Mouse (Mus musculus) E14TG2a.4 (cell line): ENCODE data around the gene Mycl.

Experiments used
- CTCF ChIP-seq: conservative IDR thresholded peaks from 2 replicates; pipeline ENCODE4 v1.5.1; 2014; ENCODE audit warnings: low read length
- POU5F1 ChIP-seq: IDR thresholded peaks from 2 replicates; pipeline ENCODE4 v1.6.1; 2014; ENCODE audit warnings: low read length, borderline replicate concordance

DNA sequence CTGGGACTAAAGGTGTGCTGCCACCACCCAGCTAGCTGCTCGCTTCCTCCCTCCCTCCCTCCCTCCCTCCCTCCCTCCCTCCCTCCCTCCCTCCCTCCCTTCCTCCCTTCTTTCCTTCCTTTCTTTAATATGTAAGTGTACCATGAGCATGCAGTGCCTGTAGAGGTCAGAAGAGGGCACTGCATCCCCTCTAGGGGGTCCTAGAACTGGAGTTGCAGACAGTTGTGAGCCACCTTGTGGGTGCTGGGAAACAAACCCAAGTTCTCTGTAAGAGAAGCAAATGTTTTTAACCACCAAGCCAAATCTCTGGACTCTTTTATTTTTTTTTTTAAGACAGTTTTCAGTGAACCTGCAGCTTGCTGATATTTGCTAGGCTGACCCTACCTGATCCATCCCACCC, 27.4 kb downstream of the Mycl start:
- TF ChIP-seq POU5F1, result no peak
- TF ChIP-seq CTCF, result peak; percentile 32
